Mouse (Mus musculus) layer of hippocampus, postnatal 25 days (tissue): ENCODE measurements at regions not wholly inside any gene's neighbourhood (a gene's known extent, or its start where the extent isn't known, plus 50 kb on each side); places are given as distances from the start of the nearest gene placed in this dataset.
A peak's percentile ranks its signal among the peaks of the same experiment; 100 is the strongest.

Experiments
- DNase-seq, 2 experiments: peaks; one replicate each; pipeline ENCODE4 v3.0.0; 2022; ENCODE audit warnings: mixed read lengths in 2 of 2, low spot score in 1 of 2; ENCODE audit errors: extremely low spot score in 1 of 2

GRCm38 (mm10) chr1:61135597-61136545, 158.1 kb downstream of the Icos start:
- DNase-seq = no peak

GRCm38 (mm10) chr1:61137210-61137885, 159.6 kb downstream of the Icos start:
- DNase-seq = no peak

GRCm38 (mm10) chr1:61137954-61138353, 160.2 kb downstream of the Icos start:
- DNase-seq = no peak

GRCm38 (mm10) chr1:61139291-61139983, 161.7 kb downstream of the Icos start:
- DNase-seq = peak; percentile 38 to 40

- DNase-seq = no peak
These were observed 162.4 kb downstream of the Icos start for GRCm38 (mm10) chr1:61139984-61140648.

GRCm38 (mm10) chr1:61140870-61141591, 163.3 kb downstream of the Icos start:
- no peak for DNase-seq

- no peak for DNase-seq
These were observed 163.8 kb downstream of the Icos start for GRCm38 (mm10) chr1:61141592-61141930.

GRCm38 (mm10) chr1:61141952-61142351, 164.2 kb downstream of the Icos start:
- DNase-seq = no peak

GRCm38 (mm10) chr1:61143030-61143753, 165.5 kb downstream of the Icos start:
- DNase-seq = no peak

- DNase-seq = no peak
These were observed 166.0 kb downstream of the Icos start for GRCm38 (mm10) chr1:61143754-61144066.

- no peak for DNase-seq
These were observed 167.3 kb downstream of the Icos start for GRCm38 (mm10) chr1:61145013-61145412.

- DNase-seq = no peak
These were observed 167.8 kb downstream of the Icos start for GRCm38 (mm10) chr1:61145572-61145971.

GRCm38 (mm10) chr1:61146222-61146723, 168.5 kb downstream of the Icos start:
- DNase-seq = no peak

- DNase-seq = no peak
These were observed 174.0 kb downstream of the Icos start for GRCm38 (mm10) chr1:61151742-61152141.

- no peak for DNase-seq
These were observed 174.4 kb downstream of the Icos start for GRCm38 (mm10) chr1:61152157-61152556.

- DNase-seq = no peak
These were observed 176.5 kb downstream of the Icos start for GRCm38 (mm10) chr1:61154216-61154615.

GRCm38 (mm10) chr1:61157271-61157670, 179.5 kb downstream of the Icos start:
- DNase-seq = no peak

- DNase-seq = no peak
These were observed 182.8 kb downstream of the Icos start for GRCm38 (mm10) chr1:61160505-61160904.

GRCm38 (mm10) chr1:61164271-61164670, 186.5 kb downstream of the Icos start:
- no peak for DNase-seq
